Mouse (Mus musculus) liver, embryonic 16.5 days (tissue): ENCODE results near the gene Gm10719. TPM values are rescaled to one million over a fixed set of nuclear protein-coding genes. Genes with fewer than 3 reads are reported as not detected.
"Not testable (repeated sequence)": the region's sequence is repeated elsewhere in the genome, so short reads cannot be mapped to it uniquely, and the experiment has no call there.

Experiments
- ATAC-seq: fragments of 200-750 bp; cut with Nextera tagmentation; 2 replicates; pipeline ENCODE4 v1.8.0; 2017; ENCODE audit warnings: low read depth, mild to moderate bottlenecking, moderate number of reproducible peaks, moderate library complexity
- H3K27ac ChIP-seq: fragments of 300-500 bp; sonication (generic); 2 replicates; pipeline ENCODE4 v1.5.1; 2014; ENCODE audit warnings: mild to moderate bottlenecking, low read length
- H3K27me3 ChIP-seq: fragments of 300-500 bp; sonication (generic); 2 replicates; pipeline ENCODE4 v1.6.1; 2014; ENCODE audit warnings: low read depth, low read length, mixed read lengths; ENCODE audit not compliant: control insufficient read depth, insufficient read depth
- H3K36me3 ChIP-seq: fragments of 300-500 bp; sonication (generic); 2 replicates; pipeline ENCODE4 v1.6.1; 2014; ENCODE audit warnings: mild to moderate bottlenecking; ENCODE audit not compliant: control insufficient read depth, insufficient read depth
- H3K4me1 ChIP-seq: fragments of 300-500 bp; sonication (generic); 2 replicates; pipeline ENCODE4 v1.6.1; 2014; ENCODE audit warnings: low read depth, low read length, mixed read lengths; ENCODE audit not compliant: control insufficient read depth
- H3K4me2 ChIP-seq: fragments of 300-500 bp; sonication (generic); 2 replicates; pipeline ENCODE4 v1.6.1; 2014; ENCODE audit warnings: low read depth, low read length, mixed read lengths
- H3K4me3 ChIP-seq: fragments of 300-500 bp; sonication (generic); 2 replicates; pipeline ENCODE4 v1.5.1; 2014; ENCODE audit warnings: low read depth, mild to moderate bottlenecking, low read length
- H3K9ac ChIP-seq: fragments of 300-500 bp; sonication (generic); 2 replicates; pipeline ENCODE4 v1.6.1; 2014; ENCODE audit warnings: low read depth, low read length
- H3K9me3 ChIP-seq: fragments of 300-500 bp; sonication (generic); replicated peaks from 2 replicates; pipeline ENCODE4 v1.6.1; 2016; ENCODE audit warnings: low read length; ENCODE audit not compliant: control insufficient read depth
- WGBS: fragments of 180-500 bp; shearing (Covaris S2); extraction: QIAGEN DNeasy Blood & Tissue Kit; methylation state at CpG from one replicate; pipeline ENCODE4 v1.1.7; 2014; ENCODE audit not compliant: insufficient replicate concordance; 5-methylcytosine and 5-hydroxymethylcytosine counted together
- microRNA-seq: library from miRNA; unstranded; fragments of <30 nt; microRNA quantifications from one replicate; pipeline ENCODE4, GENCODE M21; 2016
- polyA plus RNA-seq: library from polyadenylated mRNA; unstranded; fragments of >200 nt; fragmentation: Nextera tagmentation; extraction: Ambion mirVana; gene quantifications from 2 replicates; pipeline ENCODE4 v1.2.1, GENCODE M21; 2015

Gene Gm10719
- polyA plus RNA-seq, 1 experiment from 2014 or later = not detected

GRCm38 (mm10) chr9:3036577-3036976 lies 19.4 kb downstream of the Gm10719 start, which contains the start of gene Gm10715:
Gene Gm10715 (plus strand): TSS chr9:3036877.
- H3K4me1 ChIP-seq, H3K27ac ChIP-seq, ATAC-seq, H3K4me3 ChIP-seq, H3K4me2 ChIP-seq, H3K9ac ChIP-seq, H3K9me3 ChIP-seq, H3K36me3 ChIP-seq, H3K27me3 ChIP-seq: not testable (repeated sequence)
- 60% methylated on average over 6 of the region's 8 CpGs for WGBS

DNA sequence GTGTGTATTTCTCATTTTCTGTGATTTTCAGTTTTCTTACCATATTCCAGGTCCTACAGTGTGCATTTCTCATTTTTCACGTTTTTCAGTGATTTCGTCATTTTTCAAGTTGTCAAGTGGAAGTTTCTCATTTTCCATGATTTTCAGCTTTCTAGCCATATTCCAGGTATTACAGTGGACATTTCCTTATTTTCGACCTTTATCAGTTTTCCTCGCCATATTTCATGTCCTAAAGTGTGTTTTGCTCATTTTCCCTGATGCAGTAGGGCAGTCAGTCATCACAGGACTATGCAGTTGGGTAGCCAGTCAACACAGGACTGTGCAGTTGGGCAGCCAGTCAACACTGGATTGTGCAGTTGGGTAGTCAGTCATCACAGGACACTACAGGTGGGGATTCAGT lies 21.0 kb downstream of the Gm10719 start:
- not testable (repeated sequence) for H3K9me3 ChIP-seq, H3K4me1 ChIP-seq, H3K9ac ChIP-seq, H3K27me3 ChIP-seq, H3K4me3 ChIP-seq, H3K4me2 ChIP-seq, ATAC-seq, H3K36me3 ChIP-seq, H3K27ac ChIP-seq
- WGBS = 47% methylated on average over 4 of the region's 4 CpGs

Small RNAs within 50 kb of the gene (microRNA-seq; reads per million reads assigned to microRNA genes)
- not detected for gene Mir101c

Other genes starting within 250 kb of the Gm10719 start
- not detected in 2 replicates for gene Gm10722, start 16.5 kb upstream of the Gm10719 start, polyA plus RNA-seq
- gene Gm11168, start 14.1 kb upstream of the Gm10719 start, polyA plus RNA-seq = not detected in 2 replicates
- gene Gm10721, start 4.3 kb upstream of the Gm10719 start, polyA plus RNA-seq = not detected in 2 replicates
- gene Gm10720, start 1.8 kb upstream of the Gm10719 start, polyA plus RNA-seq = not detected in 2 replicates
- gene Gm10718, start 6.1 kb downstream of the Gm10719 start, polyA plus RNA-seq = not detected in 2 replicates
- gene Gm10717, start 8.0 kb downstream of the Gm10719 start, polyA plus RNA-seq = not detected in 2 replicates
- gene Gm17535, start 17.2 kb downstream of the Gm10719 start, polyA plus RNA-seq = not detected in 2 replicates
- not detected in 2 replicates for gene Gm10715, start 19.5 kb downstream of the Gm10719 start, polyA plus RNA-seq